Mouse (Mus musculus) hindbrain, postnatal 0 days (tissue): ENCODE measurements around the gene Vgf. TPM values are rescaled to one million over a fixed set of nuclear protein-coding genes. Genes with fewer than 3 reads are reported as not detected.

ENCODE experiments used
- ATAC-seq: fragments of 200-750 bp; cut with Nextera tagmentation; 2 replicates; pipeline ENCODE4 v1.8.0; 2017; ENCODE audit warnings: mild to moderate bottlenecking, moderate TSS enrichment, moderate library complexity
- DNase-seq: peaks from one replicate; pipeline ENCODE4 v3.0.0-alpha.2; 2015; ENCODE audit warnings: low spot score
- H3K27ac ChIP-seq: fragments of 300-500 bp; sonication (generic); 2 replicates; pipeline ENCODE4 v1.5.1; 2014; ENCODE audit warnings: mild to moderate bottlenecking
- H3K27me3 ChIP-seq: fragments of 300-500 bp; sonication (generic); 2 replicates; pipeline ENCODE4 v1.6.1; 2014; ENCODE audit warnings: low read length, mixed read lengths; ENCODE audit not compliant: insufficient read depth
- H3K36me3 ChIP-seq: fragments of 300-500 bp; sonication (generic); 2 replicates; pipeline ENCODE4 v1.6.1; 2014; ENCODE audit warnings: low read length, mixed read lengths; ENCODE audit not compliant: insufficient read depth
- H3K4me1 ChIP-seq: fragments of 300-500 bp; sonication (generic); 2 replicates; pipeline ENCODE4 v1.6.1; 2014; ENCODE audit warnings: antibody characterized with exemption, low read length, mixed read lengths; ENCODE audit not compliant: insufficient read depth
- H3K4me2 ChIP-seq: fragments of 300-500 bp; sonication (generic); 2 replicates; pipeline ENCODE4 v1.6.1; 2014; ENCODE audit warnings: low read depth, mild to moderate bottlenecking, low read length, moderate library complexity, mixed read lengths
- H3K4me3 ChIP-seq: fragments of 300-500 bp; sonication (generic); 2 replicates; pipeline ENCODE4 v1.5.1; 2014; ENCODE audit warnings: low read length
- H3K9ac ChIP-seq: fragments of 300-500 bp; sonication (generic); replicated peaks from 2 replicates; pipeline ENCODE4 v1.6.1; 2014; ENCODE audit warnings: mild to moderate bottlenecking, low read length, moderate library complexity, mixed read lengths
- H3K9me3 ChIP-seq: fragments of 300-500 bp; sonication (generic); 2 replicates; pipeline ENCODE4 v1.6.1; 2016; ENCODE audit warnings: low read length, mixed read lengths
- CTCF ChIP-seq: IDR thresholded peaks from 2 replicates; pipeline ENCODE4 v1.5.1; 2016; ENCODE audit warnings: antibody characterized with exemption, control low read depth, low read depth
- WGBS: fragments of 180-500 bp; shearing (Covaris S2); extraction: QIAGEN DNeasy Blood & Tissue Kit; methylation state at CpG from one replicate; pipeline ENCODE4 v1.1.7; 2014; 5-methylcytosine and 5-hydroxymethylcytosine counted together
- polyA plus RNA-seq: library from polyadenylated mRNA; unstranded; fragments of >200 nt; fragmentation: Nextera tagmentation; extraction: Ambion mirVana; gene quantifications from 2 replicates; pipeline ENCODE4 v1.2.1, GENCODE M21; 2015
- total RNA-seq: library from RNA; depleted of rRNA; stranded (reverse); fragments of >200 nt; gene quantifications from 2 replicates; pipeline ENCODE4 v1.2.3, GENCODE M21; 2014

The Vgf gene
- total and polyA plus RNA-seq, 2 experiments from 2014 or later, result 45.9 to 136 TPM

DNA sequence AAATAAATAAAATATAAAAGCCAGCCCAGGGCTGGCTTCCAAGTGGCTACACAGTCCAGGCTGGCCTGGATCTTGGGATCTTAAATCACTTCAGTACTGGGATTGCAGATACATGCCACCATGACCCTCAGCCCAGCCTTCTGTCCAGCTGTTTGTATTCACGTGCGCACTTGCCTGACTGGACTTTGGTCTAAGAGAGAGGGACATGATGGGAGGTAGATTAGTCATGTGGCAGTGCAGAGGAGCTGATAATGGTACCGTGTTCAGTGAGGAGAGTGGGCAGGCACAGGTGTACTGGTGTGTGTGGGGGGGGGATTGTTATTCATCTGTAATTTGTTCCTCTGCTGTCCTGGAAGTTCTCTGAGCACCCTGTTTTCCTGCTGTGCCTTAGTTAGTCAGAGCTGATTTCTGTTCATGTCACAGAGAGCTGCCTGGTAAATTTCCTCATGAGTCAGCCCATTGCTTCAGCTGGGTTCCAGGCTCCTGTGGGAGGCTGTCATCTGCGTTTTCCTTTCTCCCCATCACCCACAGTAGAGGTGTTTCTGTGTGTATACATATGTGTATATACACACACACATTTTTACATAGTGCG lies 25.8 kb downstream of the Vgf start:
- no peak overlapping the region for H3K27ac ChIP-seq
- no peak overlapping the region for H3K9ac ChIP-seq
- no peak overlapping the region for H3K4me2 ChIP-seq
- TF ChIP-seq CTCF, result no peak
- no peak for DNase-seq
- H3K9me3 ChIP-seq, result no peaks in the 10 kb centered on the region
- H3K36me3 ChIP-seq, result no peaks in the 10 kb centered on the region
- no peak overlapping the region for H3K4me3 ChIP-seq
- no peaks in the 10 kb centered on the region for H3K4me1 ChIP-seq
- no peak for ATAC-seq
- no peaks in the 10 kb centered on the region for H3K27me3 ChIP-seq
- WGBS, result 87% methylated on average over 5 of the region's 5 CpGs

DNA sequence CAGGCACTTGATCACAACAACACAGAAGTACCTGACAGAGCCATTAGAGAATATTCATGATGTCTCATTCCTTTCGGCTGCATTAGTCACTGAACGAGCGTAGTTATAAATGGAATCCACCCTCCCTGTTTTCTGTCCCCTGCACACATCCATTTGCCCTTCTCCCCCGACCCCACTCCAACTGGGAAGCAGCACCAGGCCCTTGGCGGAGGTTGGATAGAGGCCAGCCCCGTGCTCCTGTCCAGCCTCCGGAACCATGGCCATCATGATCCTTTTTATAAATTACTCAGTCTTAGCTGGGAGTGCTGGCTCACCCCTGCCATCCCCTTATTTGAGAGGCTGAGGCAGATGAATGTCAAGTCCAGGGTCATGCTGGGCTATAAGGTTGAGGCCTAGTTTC lies 28.1 kb downstream of the Vgf start:
- Histone ChIP-seq H3K9ac (no peak overlapping the region), H3K4me3 (no peak overlapping the region), H3K36me3 (no peaks in the 10 kb centered on the region), H3K4me1 (no peaks in the 10 kb centered on the region), H3K9me3 (no peaks in the 10 kb centered on the region), H3K27ac (no peak overlapping the region), H3K27me3 (no peaks in the 10 kb centered on the region), H3K4me2 (no peak overlapping the region)
- DNase-seq (no peak), ATAC-seq (no peak)
- 89% methylated on average over 7 of the region's 7 CpGs for WGBS
- no peak for TF ChIP-seq CTCF

DNA sequence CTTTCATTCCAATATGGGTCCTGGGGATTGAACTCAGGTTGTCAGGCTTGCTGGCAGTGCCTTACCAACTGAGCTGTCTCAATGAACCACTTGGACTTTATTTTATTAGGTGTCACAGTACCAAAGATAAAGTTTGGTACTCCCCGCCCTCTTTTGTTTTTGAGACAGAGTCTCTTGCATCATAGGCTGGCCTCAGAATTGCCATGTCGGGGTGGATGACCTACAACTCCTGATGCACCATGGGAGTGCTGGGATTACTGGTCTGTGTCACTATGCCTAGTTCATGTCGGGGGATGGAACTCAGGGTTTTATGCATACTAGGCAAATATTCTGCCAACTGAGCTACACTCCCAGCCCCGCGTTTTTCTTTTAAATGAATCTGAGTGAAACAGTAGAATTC lies 28.7 kb downstream of the Vgf start:
- no peak overlapping the region for H3K4me3 ChIP-seq
- H3K4me2 ChIP-seq, result no peak overlapping the region
- no peaks in the 10 kb centered on the region for H3K36me3 ChIP-seq
- no peak overlapping the region for H3K27ac ChIP-seq
- TF ChIP-seq CTCF, result no peak
- DNase-seq (no peak), ATAC-seq (no peak)
- no peaks in the 10 kb centered on the region for H3K4me1 ChIP-seq
- no peaks in the 10 kb centered on the region for H3K9me3 ChIP-seq
- H3K27me3 ChIP-seq, result no peaks in the 10 kb centered on the region
- 83% methylated on average over 5 of the region's 5 CpGs for WGBS
- H3K9ac ChIP-seq, result no peak overlapping the region

DNA sequence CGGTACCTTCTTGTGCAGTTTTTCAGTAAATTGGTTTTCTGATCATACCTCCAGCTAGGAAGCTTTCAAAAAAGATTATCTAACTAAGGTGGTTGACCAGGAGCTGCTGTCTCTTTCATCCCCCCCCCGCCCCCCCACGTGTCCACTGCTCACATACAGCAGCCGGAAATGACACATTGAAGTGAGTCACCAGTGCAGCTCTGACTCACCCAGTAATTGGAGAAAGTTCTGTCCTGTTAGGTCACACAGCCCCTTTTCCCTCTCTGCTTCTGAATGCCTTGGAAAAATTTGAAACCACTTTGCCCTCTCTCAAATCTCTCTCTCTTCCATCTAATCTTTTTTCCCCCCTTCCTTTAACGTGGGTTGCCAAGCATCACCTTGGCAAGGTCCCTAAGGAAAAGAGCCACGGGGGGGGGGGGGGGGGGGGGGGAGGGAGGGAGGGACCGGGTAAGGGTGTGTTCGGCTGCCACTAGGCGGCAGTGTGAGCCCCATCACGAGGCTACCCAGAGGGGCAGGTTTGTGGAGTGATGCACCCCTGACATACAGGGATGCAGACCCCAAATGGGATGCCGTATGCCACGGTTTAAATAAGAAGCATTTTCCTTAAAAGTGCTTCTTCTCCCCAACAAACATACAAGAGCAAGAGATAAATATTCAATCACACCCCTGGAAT lies 35.8 kb downstream of the Vgf start:
- peak; percentile 51 for TF ChIP-seq CTCF
- DNase-seq (peak; percentile 40), ATAC-seq (no peak)
- no peak overlapping the region for H3K4me3 ChIP-seq
- no peak overlapping the region for H3K4me2 ChIP-seq
- no peak overlapping the region for H3K27ac ChIP-seq
- 25% methylated on average over 10 of the region's 12 CpGs for WGBS
- H3K4me1 ChIP-seq, result no peaks in the 10 kb centered on the region
- H3K36me3 ChIP-seq, result no peaks in the 10 kb centered on the region
- H3K27me3 ChIP-seq, result no peaks in the 10 kb centered on the region
- H3K9me3 ChIP-seq, result no peaks in the 10 kb centered on the region
- H3K9ac ChIP-seq, result no peak overlapping the region

DNA sequence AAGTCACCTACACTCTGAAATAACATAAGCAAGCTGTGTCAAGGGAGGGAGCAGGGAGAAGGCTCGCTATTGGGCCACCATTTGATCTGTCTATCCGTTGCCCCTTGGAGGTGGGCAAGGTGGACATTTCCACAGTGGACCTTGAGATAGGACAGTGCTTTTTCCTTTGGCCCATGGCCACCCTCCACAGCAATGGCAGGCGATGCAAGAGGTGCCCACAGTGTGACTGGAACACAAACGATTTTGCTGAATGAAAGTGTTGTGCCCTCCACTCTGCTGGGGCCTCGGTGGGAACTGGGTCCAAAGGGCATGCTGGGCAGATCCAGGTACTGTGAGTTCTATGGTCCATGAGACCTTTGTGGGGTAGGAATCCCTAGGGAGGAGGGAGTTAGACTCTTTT lies 36.4 kb downstream of the Vgf start:
- Histone ChIP-seq H3K27ac (no peak overlapping the region), H3K27me3 (no peaks in the 10 kb centered on the region), H3K4me1 (no peaks in the 10 kb centered on the region), H3K4me3 (no peak overlapping the region), H3K9ac (no peak overlapping the region), H3K9me3 (no peaks in the 10 kb centered on the region), H3K36me3 (no peaks in the 10 kb centered on the region), H3K4me2 (no peak overlapping the region)
- ATAC-seq (no peak; the same call in 1 of the 2 replicates), DNase-seq (no peak)
- 88% methylated on average over 5 of the region's 5 CpGs for WGBS
- no peak for TF ChIP-seq CTCF

DNA sequence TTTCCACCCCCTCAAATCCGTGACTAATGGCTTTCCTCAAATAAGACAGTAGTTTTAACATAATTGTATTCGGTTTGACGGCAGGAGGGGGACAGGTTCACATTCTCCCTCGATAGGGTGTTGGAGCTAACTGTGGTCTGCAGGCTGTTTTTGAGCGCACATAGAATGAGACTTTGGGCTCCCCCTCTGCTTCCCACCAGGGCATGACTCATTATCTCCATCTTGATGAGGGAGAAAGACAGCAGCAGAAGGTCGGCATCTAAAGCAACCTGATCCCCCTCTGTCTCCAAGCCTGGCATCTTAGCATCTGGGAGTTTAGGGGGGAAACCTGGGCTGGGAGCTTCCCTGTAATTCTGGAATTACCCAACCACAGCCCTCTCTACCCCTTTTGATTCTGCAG lies 39.3 kb downstream of the Vgf start:
- no peak for TF ChIP-seq CTCF
- DNase-seq (no peak), ATAC-seq (no peak)
- Histone ChIP-seq H3K4me1 (no peaks in the 10 kb centered on the region), H3K27ac (no peak overlapping the region), H3K9ac (no peak overlapping the region), H3K36me3 (no peaks in the 10 kb centered on the region), H3K4me2 (no peak overlapping the region), H3K9me3 (no peaks in the 10 kb centered on the region), H3K27me3 (no peaks in the 10 kb centered on the region), H3K4me3 (no peak overlapping the region)
- 41% methylated on average over 6 of the region's 6 CpGs for WGBS

DNA sequence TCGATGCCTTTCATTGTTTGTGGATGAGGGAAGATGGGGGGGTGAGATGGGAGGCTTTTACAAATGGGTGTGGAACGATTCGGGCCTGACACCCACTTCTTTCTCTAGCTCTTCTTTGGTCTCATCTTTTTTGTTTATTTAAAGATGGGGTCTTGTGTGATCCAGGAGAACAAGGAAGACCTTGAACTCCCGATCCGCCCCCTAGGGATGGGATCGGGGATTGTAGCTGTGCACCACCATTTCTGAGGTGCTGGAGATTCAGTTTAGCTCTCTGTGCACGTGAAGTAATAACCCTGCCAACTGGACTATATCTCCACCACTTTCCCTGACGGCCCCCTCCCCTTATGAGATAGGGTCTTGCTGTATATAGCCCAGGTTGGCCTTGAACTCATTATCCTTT lies 39.7 kb downstream of the Vgf start:
- no peak overlapping the region for H3K4me3 ChIP-seq
- H3K27me3 ChIP-seq, result no peaks in the 10 kb centered on the region
- H3K27ac ChIP-seq, result no peak overlapping the region
- no peaks in the 10 kb centered on the region for H3K4me1 ChIP-seq
- DNase-seq (no peak), ATAC-seq (no peak)
- no peaks in the 10 kb centered on the region for H3K36me3 ChIP-seq
- 80% methylated on average over 8 of the region's 8 CpGs for WGBS
- no peak overlapping the region for H3K4me2 ChIP-seq
- H3K9ac ChIP-seq, result no peak overlapping the region
- H3K9me3 ChIP-seq, result no peaks in the 10 kb centered on the region
- no peak for TF ChIP-seq CTCF
